Mouse (Mus musculus) hindbrain, embryonic 14.5 days (tissue): ENCODE measurements around the gene Tcf7l1. TPM values are rescaled to one million over a fixed set of nuclear protein-coding genes. Genes with fewer than 3 reads are reported as not detected.

Experiments
- ATAC-seq: fragments of 200-750 bp; cut with Nextera tagmentation; 2 replicates; pipeline ENCODE4 v1.8.0; 2017; ENCODE audit warnings: moderate number of reproducible peaks, mild to moderate bottlenecking, moderate TSS enrichment, moderate library complexity; ENCODE audit not compliant: low FRiP score
- DNase-seq: peaks from one replicate; pipeline ENCODE4 v3.0.0-alpha.2; 2015; ENCODE audit warnings: low spot score
- H3K27ac ChIP-seq: fragments of 300-500 bp; sonication (generic); 2 replicates; pipeline ENCODE4 v1.5.1; 2014; ENCODE audit warnings: mild to moderate bottlenecking, moderate library complexity
- H3K27me3 ChIP-seq: fragments of 300-500 bp; sonication (generic); 2 replicates; pipeline ENCODE4 v1.6.1; 2014; ENCODE audit warnings: mild to moderate bottlenecking, low read length, mixed read lengths; ENCODE audit not compliant: control insufficient read depth, insufficient read depth
- H3K36me3 ChIP-seq: fragments of 300-500 bp; sonication (generic); replicated peaks from 2 replicates; pipeline ENCODE4 v1.6.1; 2014; ENCODE audit not compliant: control insufficient read depth, insufficient read depth
- H3K4me1 ChIP-seq: fragments of 300-500 bp; sonication (generic); replicated peaks from 2 replicates; pipeline ENCODE4 v1.6.1; 2014; ENCODE audit warnings: antibody characterized with exemption, low read length, mixed read lengths; ENCODE audit not compliant: control insufficient read depth, insufficient read depth
- H3K4me2 ChIP-seq: fragments of 300-500 bp; sonication (generic); replicated peaks from 2 replicates; pipeline ENCODE4 v1.6.1; 2014; ENCODE audit warnings: mild to moderate bottlenecking, moderate library complexity
- H3K4me3 ChIP-seq: fragments of 300-500 bp; sonication (generic); replicated peaks from 2 replicates; pipeline ENCODE4 v1.5.1; 2014; ENCODE audit warnings: mild to moderate bottlenecking, low read length
- H3K9ac ChIP-seq: fragments of 300-500 bp; sonication (generic); 2 replicates; pipeline ENCODE4 v1.6.1; 2014
- H3K9me3 ChIP-seq: fragments of 300-500 bp; sonication (generic); 2 replicates; pipeline ENCODE4 v1.6.1; 2016; ENCODE audit warnings: low read length; ENCODE audit not compliant: control insufficient read depth
- WGBS: fragments of 180-500 bp; shearing (Covaris S2); extraction: QIAGEN DNeasy Blood & Tissue Kit; methylation state at CpG from one replicate; pipeline ENCODE4 v1.1.7; 2014; 5-methylcytosine and 5-hydroxymethylcytosine counted together
- polyA plus RNA-seq: library from polyadenylated mRNA; unstranded; fragments of >200 nt; fragmentation: Nextera tagmentation; extraction: Ambion mirVana; gene quantifications from 2 replicates; pipeline ENCODE4 v1.2.1, GENCODE M21; 2014

The Tcf7l1 gene
- polyA plus RNA-seq, 1 experiment from 2014 or later = 7.3 TPM

GRCm38 (mm10) chr6:72813456-72813855 is 24.4 kb upstream of the Tcf7l1 start:
- Histone ChIP-seq H3K4me1 (no peaks in the 10 kb centered on the region), H3K4me2 (no peak overlapping the region), H3K9me3 (no peaks in the 10 kb centered on the region), H3K4me3 (no peak overlapping the region), H3K36me3 (no peaks in the 10 kb centered on the region), H3K27ac (no peak overlapping the region), H3K9ac (no peak overlapping the region), H3K27me3 (no peaks in the 10 kb centered on the region)
- WGBS = 76% methylated on average over 9 of the region's 9 CpGs
- DNase-seq (no peak), ATAC-seq (no peak)

- Histone ChIP-seq H3K4me2 (no peak overlapping the region), H3K27me3 (no peaks in the 10 kb centered on the region), H3K4me3 (no peak overlapping the region), H3K4me1 (no peaks in the 10 kb centered on the region), H3K9me3 (no peaks in the 10 kb centered on the region), H3K9ac (no peak overlapping the region), H3K27ac (no peak overlapping the region), H3K36me3 (no peaks in the 10 kb centered on the region)
- DNase-seq (no peak), ATAC-seq (no peak)
- 74% methylated on average over 7 of the region's 7 CpGs for WGBS
These were observed 21.2 kb upstream of the Tcf7l1 start for GRCm38 (mm10) chr6:72810248-72810647.

DNA sequence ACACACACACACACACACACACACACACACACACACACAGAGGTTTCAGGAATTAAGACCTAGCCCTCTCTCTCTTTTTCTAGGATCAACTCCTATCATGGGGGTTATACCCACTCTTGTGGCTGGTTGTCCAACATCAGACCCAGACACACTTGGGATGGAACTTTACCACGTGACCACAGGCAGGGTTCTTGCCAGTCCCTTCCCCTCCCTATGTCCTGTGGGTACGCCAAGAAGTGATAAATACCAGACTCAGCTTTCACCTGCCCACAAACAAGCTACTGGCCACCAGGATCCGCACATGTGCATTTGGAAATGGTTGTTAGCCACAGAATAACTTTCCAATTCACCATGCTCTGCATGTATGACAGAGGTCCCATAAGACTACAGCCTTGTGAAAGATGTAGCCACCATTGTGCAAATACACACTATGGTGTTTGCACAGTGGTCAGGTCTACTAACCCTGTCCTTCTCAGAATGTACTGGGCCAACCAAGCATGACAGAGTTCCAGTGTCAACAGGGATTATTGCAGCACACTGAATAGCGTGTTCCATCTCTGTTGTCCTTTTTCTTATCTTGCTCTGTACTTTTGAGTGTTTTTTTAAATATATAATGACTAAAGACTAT is 20.6 kb upstream of the Tcf7l1 start:
- Histone ChIP-seq H3K4me2 (no peak overlapping the region), H3K27me3 (no peaks in the 10 kb centered on the region), H3K27ac (no peak overlapping the region), H3K4me3 (no peak overlapping the region), H3K9ac (no peak overlapping the region), H3K4me1 (no peaks in the 10 kb centered on the region), H3K9me3 (no peaks in the 10 kb centered on the region), H3K36me3 (no peaks in the 10 kb centered on the region)
- DNase-seq (no peak), ATAC-seq (no peak)
- 71% methylated on average over 4 of the region's 4 CpGs for WGBS

GRCm38 (mm10) chr6:72808342-72808741 is 19.3 kb upstream of the Tcf7l1 start:
- DNase-seq = no peak
- Histone ChIP-seq H3K27ac (no peak overlapping the region), H3K27me3 (no peaks in the 10 kb centered on the region), H3K4me3 (no peak overlapping the region), H3K9me3 (no peaks in the 10 kb centered on the region), H3K9ac (no peak overlapping the region), H3K36me3 (no peaks in the 10 kb centered on the region), H3K4me1 (no peaks in the 10 kb centered on the region), H3K4me2 (no peak overlapping the region)
- WGBS = 76% methylated on average over 3 of the region's 3 CpGs
- ATAC-seq = no peak

GRCm38 (mm10) chr6:72803669-72804068 is 14.6 kb upstream of the Tcf7l1 start:
- ATAC-seq = no peak

GRCm38 (mm10) chr6:72802119-72802518 is 13.1 kb upstream of the Tcf7l1 start:
- WGBS = 92% methylated on average over 6 of the region's 6 CpGs
- Histone ChIP-seq H3K4me1 (no peaks in the 10 kb centered on the region), H3K27me3 (no peaks in the 10 kb centered on the region)

More at GRCm38 (mm10) chr6:72803669-72804068, 14.6 kb upstream of the Tcf7l1 start:
- Histone ChIP-seq H3K27ac (no peak overlapping the region), H3K36me3 (no peaks in the 10 kb centered on the region), H3K4me3 (no peak overlapping the region), H3K9me3 (no peaks in the 10 kb centered on the region), H3K4me2 (no peak overlapping the region), H3K9ac (no peak overlapping the region), H3K27me3 (no peaks in the 10 kb centered on the region), H3K4me1 (no peaks in the 10 kb centered on the region)
- no peak for DNase-seq
- WGBS = 91% methylated on average over 6 of the region's 6 CpGs

GRCm38 (mm10) chr6:72800641-72801040 is 11.6 kb upstream of the Tcf7l1 start:
- no peaks in the 10 kb centered on the region for H3K27me3 ChIP-seq
- 55% methylated on average over 2 of the region's 2 CpGs for WGBS
- ATAC-seq (no peak), DNase-seq (no peak)
- H3K9me3 ChIP-seq = no peaks in the 10 kb centered on the region
- no peak overlapping the region for H3K9ac ChIP-seq
- H3K36me3 ChIP-seq = no peaks in the 10 kb centered on the region
- H3K4me2 ChIP-seq = no peak overlapping the region
- H3K4me3 ChIP-seq = no peak overlapping the region
- no peaks in the 10 kb centered on the region for H3K4me1 ChIP-seq
- H3K27ac ChIP-seq = no peak overlapping the region

More at GRCm38 (mm10) chr6:72802119-72802518, 13.1 kb upstream of the Tcf7l1 start:
- no peaks in the 10 kb centered on the region for H3K9me3 ChIP-seq
- no peak overlapping the region for H3K27ac ChIP-seq
- H3K9ac ChIP-seq = no peak overlapping the region
- no peak for ATAC-seq
- no peak for DNase-seq
- H3K4me3 ChIP-seq = no peak overlapping the region
- no peak overlapping the region for H3K4me2 ChIP-seq
- H3K36me3 ChIP-seq = no peaks in the 10 kb centered on the region

DNA sequence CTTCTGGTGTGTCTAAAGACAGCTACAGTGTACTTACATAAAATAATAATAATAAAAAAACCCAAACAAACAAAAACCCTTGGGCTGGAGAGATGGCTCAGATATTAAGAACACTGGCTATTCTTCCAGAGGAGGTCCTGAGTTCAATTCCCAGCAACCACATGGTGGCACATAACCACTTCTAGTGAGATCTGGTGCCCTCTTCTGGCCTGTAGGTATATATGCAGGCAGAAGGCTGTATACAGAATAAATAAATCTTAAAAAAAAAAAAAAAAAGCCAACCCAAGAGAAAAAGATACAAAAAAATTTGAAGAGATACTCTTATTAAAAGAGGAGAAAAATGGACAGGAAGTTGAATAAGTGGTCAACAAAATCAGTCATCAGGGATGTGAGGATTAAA is 8.7 kb upstream of the Tcf7l1 start:
- H3K4me3 ChIP-seq = no peak overlapping the region
- ATAC-seq (no peak), DNase-seq (no peak)
- H3K9ac ChIP-seq = no peak overlapping the region
- H3K4me2 ChIP-seq = no peak overlapping the region
- H3K27ac ChIP-seq = no peak overlapping the region
- H3K9me3 ChIP-seq = no peaks in the 10 kb centered on the region
- no peaks in the 10 kb centered on the region for H3K27me3 ChIP-seq
- H3K36me3 ChIP-seq = no peaks in the 10 kb centered on the region
- H3K4me1 ChIP-seq = no peaks in the 10 kb centered on the region

DNA sequence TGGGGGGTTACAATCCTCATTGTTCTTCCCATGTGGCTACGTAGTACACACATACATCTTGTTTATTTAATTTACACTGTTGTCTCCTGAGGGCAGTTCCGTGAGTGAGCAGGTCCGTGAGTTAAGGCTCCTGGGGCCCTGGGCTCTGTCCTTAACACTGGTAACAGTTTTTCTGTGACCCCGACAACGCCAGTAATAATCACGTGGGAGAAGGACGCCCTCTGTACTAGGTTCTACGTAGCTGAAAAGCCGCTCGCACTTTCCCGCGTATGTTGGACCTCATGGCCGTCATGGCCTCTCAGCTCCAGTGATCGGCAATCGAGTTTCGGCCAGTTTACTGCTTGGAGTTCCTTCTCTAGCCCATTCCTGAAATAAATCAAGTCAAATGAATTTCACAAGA is 6.4 kb upstream of the Tcf7l1 start:
- 45% methylated on average over 16 of the region's 16 CpGs for WGBS
- no peak for DNase-seq
- no peak for ATAC-seq
- Histone ChIP-seq H3K36me3 (no peaks in the 10 kb centered on the region), H3K4me3 (no peak overlapping the region), H3K9me3 (no peaks in the 10 kb centered on the region), H3K9ac (no peak overlapping the region), H3K4me2 (no peak overlapping the region), H3K4me1 (no peaks in the 10 kb centered on the region), H3K27me3 (no peaks in the 10 kb centered on the region), H3K27ac (no peak overlapping the region)

DNA sequence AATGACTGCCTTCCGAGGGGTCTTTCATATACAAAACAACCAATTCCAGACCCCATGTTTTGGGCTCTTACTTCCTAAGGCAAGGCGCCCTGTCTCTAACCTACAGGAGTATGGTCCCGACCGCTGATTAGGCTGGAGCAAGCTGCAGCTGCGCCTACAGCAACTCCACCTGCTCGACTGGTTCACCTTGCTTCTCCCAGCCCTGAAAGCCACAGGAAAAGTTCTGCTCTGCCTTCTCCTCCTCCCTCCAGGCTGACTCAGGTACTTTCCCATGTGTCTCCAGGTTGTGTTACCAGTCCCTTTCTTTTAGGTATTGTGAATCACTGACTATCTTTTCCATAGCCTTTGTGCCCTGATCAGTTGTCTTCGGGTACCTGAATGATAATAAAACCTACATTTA is 5.8 kb upstream of the Tcf7l1 start:
- WGBS = 42% methylated on average over 7 of the region's 7 CpGs
- no peak overlapping the region for H3K27ac ChIP-seq
- no peak for DNase-seq

More for the DNA sequence above, 5.8 kb upstream of the Tcf7l1 start:
- Histone ChIP-seq H3K4me3 (no peak overlapping the region), H3K36me3 (no peaks in the 10 kb centered on the region), H3K9ac (no peak overlapping the region), H3K4me2 (no peak overlapping the region), H3K4me1 (no peaks in the 10 kb centered on the region), H3K9me3 (no peaks in the 10 kb centered on the region), H3K27me3 (peaks cover under 1% of the 10 kb centered on the region; the same call in 1 of the 2 replicates)
- no peak for ATAC-seq
